Mouse (Mus musculus): ENCODE data around the gene Pgam1.
"Not testable (repeated sequence)": the region's sequence is repeated elsewhere in the genome, so short reads cannot be mapped to it uniquely, and the experiment has no call there.

The Pgam1 gene

DNA sequence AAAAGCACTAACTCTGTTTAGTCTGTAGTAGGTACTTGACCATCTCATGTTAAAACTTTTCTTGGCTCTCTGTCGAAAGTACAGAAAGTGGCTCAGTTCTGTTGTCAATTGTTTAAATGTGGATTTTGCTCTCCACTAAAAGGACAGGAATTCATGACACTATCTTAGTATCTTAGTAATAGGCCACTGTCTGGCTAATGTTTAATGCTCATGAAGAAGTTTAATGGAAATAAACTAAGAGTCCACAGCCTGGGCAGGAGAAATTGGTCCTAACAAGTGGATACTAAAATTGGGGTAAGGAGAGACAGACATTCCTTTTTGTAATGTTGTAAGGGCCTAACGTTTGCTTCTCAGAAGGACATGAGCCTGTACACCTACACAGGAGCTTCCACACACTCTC lies 1.3 kb upstream of the Pgam1 start:
- DNase-seq (ENCODE audit: low read depth, low spot score): no peak

DNA sequence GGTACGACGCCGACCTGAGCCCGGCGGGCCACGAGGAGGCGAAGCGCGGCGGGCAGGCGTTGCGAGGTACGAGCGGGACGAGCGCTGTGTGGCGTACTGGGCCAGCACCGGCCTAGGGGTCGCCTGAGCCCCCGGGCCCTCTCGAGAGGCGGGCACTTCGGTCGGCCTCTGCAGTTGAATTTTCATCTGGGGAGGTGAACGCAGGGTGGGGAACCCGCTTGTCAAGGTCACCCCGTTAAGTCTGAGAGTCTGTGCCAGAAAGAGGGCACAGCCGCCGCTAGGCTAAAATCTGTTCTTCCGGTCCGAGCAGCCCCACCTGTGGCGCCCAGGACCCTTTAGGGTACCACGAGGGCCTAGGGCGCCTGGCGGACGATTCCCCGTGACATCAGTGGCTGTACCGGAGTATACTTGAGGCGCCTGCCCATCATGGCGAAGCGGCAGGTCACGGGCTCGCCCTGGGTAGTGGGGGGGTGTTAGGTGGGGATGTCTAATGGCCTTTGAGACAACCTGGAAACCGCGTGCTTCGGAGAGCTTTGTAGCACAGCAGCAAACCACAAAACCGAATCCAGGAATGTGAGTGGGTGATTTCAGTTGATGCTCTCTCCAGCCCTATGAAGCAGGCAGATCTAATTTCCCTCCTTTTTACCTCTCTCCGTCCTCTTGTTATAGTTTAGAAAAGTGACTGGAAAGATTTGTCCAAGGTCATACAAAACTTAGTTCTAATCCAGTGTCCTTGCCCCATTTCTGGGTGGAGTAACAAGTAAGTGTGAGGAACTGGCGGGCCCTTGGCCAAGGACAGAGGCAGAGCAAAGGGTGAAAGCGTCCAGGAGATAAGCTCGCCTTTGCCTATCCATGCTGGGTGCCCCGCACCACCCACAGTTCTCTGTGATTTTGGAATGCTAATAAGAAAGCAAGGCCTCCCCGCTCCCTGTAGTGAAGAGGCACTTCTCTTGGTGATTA lies 678 bp downstream of the Pgam1 start:
- DNase-seq (ENCODE audit: low read depth, low spot score): no peak

DNA sequence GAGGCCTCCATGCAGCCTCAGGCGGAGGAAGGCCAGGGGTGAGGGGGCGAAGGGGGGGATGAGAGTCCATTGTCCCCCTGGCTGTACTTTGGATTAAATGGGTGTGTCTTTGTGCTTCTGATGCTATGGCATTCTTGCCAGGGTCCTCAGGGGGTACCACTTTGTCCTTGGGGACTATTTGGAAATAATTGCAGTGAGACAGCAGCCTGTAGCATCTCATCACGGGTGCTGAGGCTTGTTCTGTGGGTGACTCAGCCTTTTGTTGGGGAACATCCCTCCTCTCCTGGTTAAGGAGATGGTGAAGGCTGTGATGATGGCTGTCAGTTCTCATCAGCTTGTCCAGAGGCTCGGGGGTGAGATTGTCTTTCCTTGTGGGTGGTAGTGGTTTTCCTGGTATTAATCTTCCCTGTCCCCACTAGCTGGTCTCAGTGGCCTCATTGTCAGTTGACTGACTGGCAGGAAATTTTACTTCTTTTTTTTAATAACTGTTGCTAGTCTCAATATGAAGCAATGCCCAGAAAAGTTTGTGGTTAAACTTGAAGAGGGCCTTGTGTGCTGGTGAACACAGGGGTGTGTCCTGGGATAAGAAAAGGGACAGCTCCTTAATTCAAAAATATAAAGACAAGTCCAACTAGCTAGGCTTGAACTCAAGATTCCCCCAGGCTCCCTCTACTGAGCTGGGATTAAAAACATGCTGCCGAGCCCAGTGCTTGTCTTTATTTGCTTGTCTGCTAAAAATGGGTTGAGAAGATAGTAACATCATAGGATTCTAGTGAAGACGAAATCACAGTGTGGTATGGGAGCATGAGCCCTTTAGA lies 2.3 kb downstream of the Pgam1 start:
- DNase-seq (ENCODE audit: low read depth, low spot score): no peak

DNA sequence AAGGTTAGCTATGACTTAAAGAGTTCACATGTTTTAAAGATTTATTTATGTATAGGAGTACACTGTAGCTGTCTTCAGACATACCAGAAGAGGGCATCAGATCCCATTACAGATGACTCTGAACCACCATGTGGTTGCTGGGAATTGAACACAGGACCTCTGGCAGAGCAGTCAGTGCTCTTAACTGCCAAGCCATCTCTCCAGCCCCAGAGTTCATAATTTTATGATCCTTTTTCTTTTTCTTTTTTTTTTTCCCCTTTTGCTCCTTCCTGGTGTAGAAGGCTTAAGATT lies 2.8 kb downstream of the Pgam1 start:
- DNase-seq (ENCODE audit: low read depth, low spot score): not testable (repeated sequence)

DNA sequence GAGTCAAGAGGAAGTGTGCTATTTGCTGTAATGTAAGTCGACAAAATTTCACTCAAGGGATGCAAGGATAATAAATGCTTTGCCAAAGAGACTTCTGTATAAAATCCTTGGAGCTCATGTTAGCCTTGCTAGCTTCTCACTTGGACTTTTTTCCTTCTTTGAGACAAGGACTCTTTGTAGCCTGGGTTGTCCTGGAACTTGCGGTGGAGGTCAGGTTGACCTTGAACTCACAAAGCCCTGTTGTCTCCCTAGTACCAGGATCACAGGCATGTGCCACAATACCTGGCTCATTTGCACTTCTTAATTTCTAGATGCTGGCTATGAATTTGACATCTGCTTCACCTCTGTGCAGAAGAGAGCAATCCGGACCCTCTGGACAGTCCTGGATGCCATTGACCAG lies 3.6 kb downstream of the Pgam1 start:
- DNase-seq (ENCODE audit: low read depth, low spot score): no peak

DNA sequence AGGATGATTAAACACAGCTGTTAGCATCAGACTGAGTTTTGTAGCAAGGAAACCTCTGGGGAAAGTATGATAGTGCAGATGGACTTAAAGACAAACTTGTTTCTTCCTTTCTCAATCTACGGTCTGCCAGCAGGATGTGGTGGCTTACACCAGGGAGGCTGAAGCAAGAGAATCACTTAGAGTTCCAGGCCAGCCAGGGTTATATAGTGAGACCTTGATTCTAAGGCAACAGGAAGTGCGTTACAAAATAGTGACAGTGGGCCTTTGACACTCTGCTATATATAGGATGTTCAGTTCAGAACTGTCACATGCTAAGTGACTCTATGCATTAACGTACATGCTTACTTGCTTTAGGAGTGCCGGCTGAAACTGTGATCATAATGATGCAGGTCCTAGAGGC lies 5.1 kb downstream of the Pgam1 start:
- no peak for DNase-seq (ENCODE audit: low read depth, low spot score)

DNA sequence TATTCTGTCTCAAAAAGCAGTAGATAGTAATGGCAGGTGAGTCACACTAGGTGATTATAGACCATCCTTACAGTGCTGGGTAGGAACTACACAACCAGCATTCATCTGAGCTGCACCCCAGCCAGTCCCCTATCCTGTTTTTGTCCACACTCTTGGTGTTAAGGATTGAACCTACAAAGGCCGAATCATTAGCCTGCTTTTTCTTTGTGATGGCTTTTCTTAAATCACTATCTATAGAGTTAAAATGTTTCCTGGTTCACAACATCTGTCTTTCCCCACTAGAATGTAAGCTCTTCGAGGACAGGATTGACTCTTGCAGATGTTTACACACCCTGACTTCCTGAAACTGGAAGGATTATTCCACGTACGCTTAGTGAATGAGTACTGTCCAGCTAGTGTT lies 7.7 kb downstream of the Pgam1 start:
- no peak for DNase-seq (ENCODE audit: low read depth, low spot score)

DNA sequence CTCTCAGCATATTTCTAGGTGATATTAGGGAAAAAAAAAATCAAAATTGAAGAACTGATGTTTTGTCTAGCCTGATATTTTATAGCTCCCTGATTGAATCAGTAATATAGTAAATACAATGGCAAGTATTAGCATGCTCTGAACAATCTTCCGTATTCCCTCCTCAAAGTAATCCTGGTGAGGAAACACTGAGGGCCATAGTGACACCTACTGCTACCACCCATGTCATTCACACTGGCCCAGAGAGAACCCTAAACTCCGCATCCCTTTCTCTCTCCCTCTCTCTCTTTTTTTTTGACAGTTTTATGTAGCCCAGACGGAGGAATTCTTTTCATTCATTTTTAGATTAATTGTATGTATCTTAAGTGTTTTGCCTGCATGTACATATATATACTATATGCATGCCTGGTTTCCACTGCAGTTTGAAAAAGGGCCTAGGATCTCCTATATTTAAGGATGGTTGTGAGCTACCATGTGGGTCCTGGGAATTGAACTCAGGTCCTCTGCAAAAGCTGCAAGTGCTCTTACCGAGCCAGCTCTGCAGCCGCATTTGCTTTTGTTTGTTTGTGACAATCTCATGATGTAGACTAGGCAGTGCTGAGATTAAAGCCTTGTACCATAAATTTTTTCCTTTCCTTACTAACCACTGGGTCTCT lies 8.8 kb downstream of the Pgam1 start:
- no peak for DNase-seq (ENCODE audit: low read depth, low spot score)

DNA sequence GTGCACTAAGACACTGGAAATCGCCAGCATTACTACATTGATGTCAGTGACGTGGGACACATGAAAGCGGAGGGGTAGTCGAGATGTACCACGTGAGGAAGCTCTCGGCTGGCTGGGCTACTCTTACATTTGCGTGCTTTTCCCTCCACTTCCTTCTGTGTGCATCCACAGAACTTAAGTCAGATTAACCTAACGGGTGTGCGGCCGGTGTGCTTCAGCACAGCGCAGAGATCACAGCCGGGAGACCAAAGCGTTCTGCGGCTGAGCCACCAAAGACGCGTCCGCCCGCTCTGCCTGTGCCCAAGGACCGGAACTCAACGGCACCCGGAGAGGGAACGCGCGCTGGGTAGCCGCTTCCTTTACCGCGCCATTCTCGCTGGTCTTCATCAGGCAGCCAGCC lies 21.0 kb downstream of the Pgam1 start:
- DNase-seq (ENCODE audit: low read depth, low spot score): peak; percentile 9

DNA sequence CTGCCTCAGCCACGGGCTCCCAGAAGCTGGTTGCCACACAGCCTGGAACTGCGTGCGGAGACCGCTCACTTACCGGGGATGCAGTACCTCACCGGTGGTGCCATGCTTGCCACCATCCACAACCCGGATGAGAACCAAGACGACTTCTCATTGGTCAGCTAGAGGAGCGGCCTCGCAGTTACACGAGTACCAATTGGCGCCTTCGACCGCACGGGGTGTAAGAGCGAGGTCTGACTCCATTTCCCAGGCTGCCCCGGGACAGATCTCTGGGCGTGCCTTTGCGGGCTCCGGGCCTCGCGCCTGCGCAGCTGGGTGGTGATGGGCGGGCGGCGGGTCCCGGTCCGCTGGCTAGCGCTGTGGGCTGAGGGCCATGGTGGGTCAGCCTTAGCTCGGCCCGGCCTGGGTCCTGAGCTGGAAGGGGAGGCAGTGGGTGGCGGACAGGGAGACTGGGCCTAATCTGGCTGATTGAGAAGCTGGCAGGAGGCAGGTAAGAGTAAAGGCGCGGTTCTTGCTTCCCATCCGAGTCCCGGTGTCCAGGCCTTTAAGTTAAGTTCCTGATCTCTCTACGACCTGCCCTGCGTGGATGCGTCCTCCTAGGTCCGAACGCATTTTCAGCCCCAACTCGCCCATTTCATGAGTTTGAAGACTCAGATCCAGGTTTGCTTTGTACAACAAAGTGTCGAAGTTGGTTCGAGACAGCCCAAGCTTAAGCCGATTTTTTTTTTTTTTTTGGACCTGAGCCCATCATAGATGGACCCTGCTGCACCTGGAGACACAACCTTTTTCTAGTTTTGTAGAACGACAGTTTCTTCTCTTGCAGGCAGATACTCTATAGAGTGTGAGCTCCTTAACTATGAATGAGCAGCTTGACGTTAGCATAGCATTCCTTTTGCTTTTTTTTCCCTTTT lies 21.7 kb downstream of the Pgam1 start, which contains the start of the genes Exosc1 and Zdhhc16:
Gene Exosc1, minus strand, starts transcription at position 245 of the 908 bp plus-strand sequence.
Gene Zdhhc16, plus strand, starts transcription at position 302 of the 908 bp plus-strand sequence.
- DNase-seq (ENCODE audit: low read depth, low spot score): peak; percentile 88

DNA sequence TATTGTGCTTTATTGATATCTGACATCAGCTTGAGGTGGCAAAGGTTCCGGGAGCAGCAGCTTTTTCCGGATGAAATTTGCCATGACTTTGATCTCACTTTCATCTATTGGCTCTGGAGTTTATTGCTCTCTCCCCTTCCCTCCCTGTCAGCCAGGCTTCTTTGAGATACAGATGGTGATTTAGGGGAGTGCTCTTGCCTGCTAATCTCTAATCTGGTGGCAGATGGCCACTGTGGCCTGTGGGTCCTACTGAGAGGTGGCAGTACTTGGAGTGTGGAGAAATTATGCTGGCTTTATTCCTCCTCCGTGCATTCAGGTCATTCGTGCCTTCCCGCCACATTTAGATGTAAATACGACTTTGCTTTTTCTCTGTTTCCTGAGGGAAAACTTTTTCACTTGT lies 22.4 kb downstream of the Pgam1 start:
- DNase-seq (ENCODE audit: low read depth, low spot score): no peak

DNA sequence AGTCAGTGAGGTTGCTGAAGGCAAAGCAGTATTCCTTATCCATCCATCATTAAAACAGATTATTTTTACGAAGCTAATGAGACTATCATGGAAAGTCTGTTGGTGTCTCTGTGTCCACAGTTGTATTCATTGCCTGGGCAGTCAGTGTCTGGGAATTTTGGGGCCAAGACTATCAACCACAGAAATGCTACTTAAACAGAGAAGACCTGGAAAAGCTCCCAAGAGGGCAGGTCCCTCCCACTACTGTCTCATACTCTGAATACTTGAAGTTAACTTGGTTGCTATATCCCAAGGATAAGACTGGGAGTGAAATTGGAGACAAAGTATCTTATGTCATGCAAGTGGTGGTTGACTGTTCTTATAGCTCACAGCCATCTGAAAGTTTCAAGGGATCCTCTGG lies 24.2 kb downstream of the Pgam1 start:
- no peak for DNase-seq (ENCODE audit: low read depth, low spot score)

DNA sequence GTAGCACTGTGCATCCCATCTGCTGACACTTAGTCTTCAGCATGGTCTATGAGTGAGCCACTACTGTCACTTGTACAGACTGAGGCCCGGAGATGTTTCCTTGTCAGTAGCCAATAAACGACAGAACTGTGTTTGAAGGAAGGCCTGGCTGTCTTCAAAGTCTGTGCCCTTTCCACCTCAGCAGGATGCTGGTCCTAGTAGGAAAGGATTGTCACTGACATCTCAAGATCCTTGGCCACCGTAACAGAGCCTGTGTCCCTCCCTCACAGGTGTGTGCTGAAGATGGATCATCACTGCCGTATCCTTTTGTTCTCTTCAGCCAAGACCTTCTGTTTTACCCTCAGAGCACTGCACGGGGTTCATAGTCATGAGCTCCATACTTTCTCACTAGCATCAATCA lies 26.8 kb downstream of the Pgam1 start:
- no peak for DNase-seq (ENCODE audit: low read depth, low spot score)

DNA sequence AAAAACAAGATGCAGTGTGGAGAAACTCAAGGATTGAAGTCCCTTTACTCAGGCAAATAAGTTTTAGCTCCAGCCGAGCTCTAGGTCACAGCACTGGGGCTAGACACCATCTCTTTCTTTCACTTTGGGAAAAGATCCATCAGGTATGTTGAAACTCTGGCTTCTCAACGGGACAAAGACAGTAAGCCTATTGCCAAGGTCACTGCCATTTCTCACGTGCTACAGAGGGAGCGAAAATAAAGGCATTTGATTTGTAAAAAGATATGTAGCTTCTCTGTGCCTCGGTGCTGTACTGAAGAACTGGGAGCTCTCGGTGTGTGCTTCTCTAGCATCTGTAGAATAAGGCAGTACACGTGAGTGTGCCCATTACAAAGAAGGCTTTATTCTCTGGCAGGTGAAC lies 32.1 kb downstream of the Pgam1 start:
- no peak for DNase-seq (ENCODE audit: low read depth, low spot score)

DNA sequence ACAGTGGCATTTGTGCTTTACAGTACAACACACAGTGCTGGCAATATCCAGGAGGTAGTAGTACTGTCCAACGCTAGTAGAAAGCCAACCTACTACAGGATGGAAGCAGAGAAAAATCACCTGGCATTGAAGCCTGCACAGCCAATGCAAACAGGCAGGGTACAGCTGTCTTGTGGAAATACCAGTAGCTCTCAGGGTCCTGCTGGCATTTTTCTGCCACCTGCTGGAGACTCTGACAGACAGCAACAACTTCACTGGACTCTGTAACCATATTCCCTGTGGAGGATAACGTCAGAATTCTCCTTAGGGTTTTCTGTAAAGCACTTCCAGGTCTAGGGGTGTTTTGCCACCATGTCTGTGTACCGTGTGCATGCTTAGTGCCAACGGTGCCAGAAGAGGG lies 40.6 kb downstream of the Pgam1 start:
- DNase-seq (ENCODE audit: low read depth, low spot score): no peak

DNA sequence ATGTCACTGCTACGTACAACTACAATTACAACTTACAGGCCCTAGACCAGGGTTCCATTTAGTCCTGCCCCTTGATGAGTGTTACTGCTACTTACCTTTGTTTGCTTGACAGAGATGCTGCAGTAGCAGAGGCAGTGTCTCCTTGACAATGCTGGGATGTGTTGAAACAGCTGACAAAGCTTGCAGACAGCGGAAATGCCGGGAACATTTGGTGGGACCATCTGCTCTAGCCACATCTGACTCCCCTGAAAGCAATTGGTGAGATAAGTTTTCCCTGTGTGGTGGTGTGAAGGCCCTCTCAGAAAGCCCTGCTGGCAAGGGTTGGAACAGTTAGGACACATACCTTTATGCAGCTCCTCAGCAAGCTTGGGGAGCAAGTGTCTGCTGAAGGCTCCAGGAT lies 41.9 kb downstream of the Pgam1 start:
- no peak for DNase-seq (ENCODE audit: low read depth, low spot score)

All from WW6 (cell line).